Mouse (Mus musculus) limb, embryonic 13.5 days (tissue): ENCODE measurements around the gene Lman1l. TPM values are rescaled to one million over a fixed set of nuclear protein-coding genes. Genes with fewer than 3 reads are reported as not detected.

Source experiments
- ATAC-seq: fragments of 200-750 bp; cut with Nextera tagmentation; 2 replicates; pipeline ENCODE4 v1.8.0; 2017; ENCODE audit warnings: low read depth, moderate number of reproducible peaks, moderate TSS enrichment; ENCODE audit not compliant: low FRiP score
- H3K27ac ChIP-seq: fragments of 300-500 bp; sonication (generic); 2 replicates; pipeline ENCODE4 v1.5.1; 2015; ENCODE audit warnings: inconsistent platforms, mild to moderate bottlenecking, moderate library complexity
- H3K27me3 ChIP-seq: fragments of 300-500 bp; sonication (generic); 2 replicates; pipeline ENCODE4 v1.6.1; 2015; ENCODE audit warnings: mild to moderate bottlenecking, inconsistent platforms
- H3K36me3 ChIP-seq: fragments of 300-500 bp; sonication (generic); 2 replicates; pipeline ENCODE4 v1.6.1; 2015; ENCODE audit warnings: inconsistent platforms, mild to moderate bottlenecking, moderate library complexity
- H3K4me1 ChIP-seq: fragments of 300-500 bp; sonication (generic); 2 replicates; pipeline ENCODE4 v1.6.1; 2015; ENCODE audit warnings: inconsistent platforms
- H3K4me2 ChIP-seq: fragments of 300-500 bp; sonication (generic); replicated peaks from 2 replicates; pipeline ENCODE4 v1.6.1; 2015; ENCODE audit warnings: inconsistent platforms, mild to moderate bottlenecking, moderate library complexity
- H3K4me3 ChIP-seq: fragments of 300-500 bp; sonication (generic); 2 replicates; pipeline ENCODE4 v1.5.1; 2015; ENCODE audit warnings: moderate library complexity, mild to moderate bottlenecking, inconsistent platforms
- H3K9ac ChIP-seq: fragments of 300-500 bp; sonication (generic); 2 replicates; pipeline ENCODE4 v1.6.1; 2015; ENCODE audit warnings: mild to moderate bottlenecking, inconsistent platforms
- H3K9me3 ChIP-seq: fragments of 300-500 bp; sonication (generic); 2 replicates; pipeline ENCODE4 v1.6.1; 2016; ENCODE audit warnings: inconsistent platforms
- WGBS: fragments of 180-500 bp; shearing (Covaris S2); methylation state at CpG from one replicate; pipeline ENCODE4 v1.1.7; 2015; 5-methylcytosine and 5-hydroxymethylcytosine counted together
- polyA plus RNA-seq: library from polyadenylated mRNA; unstranded; fragments of >200 nt; fragmentation: Nextera tagmentation; extraction: Ambion mirVana; gene quantifications from 2 replicates; pipeline ENCODE4 v1.2.1, GENCODE M21; 2015

Lman1l gene
- not detected in 2 replicates for polyA plus RNA-seq

GRCm38 (mm10) chr9:57620674-57621073 lies at the start of gene Lman1l:
TSS of gene Lman1l (minus strand) at chr9:57620774.
- no peaks in the 10 kb centered on the region for H3K4me1 ChIP-seq
- no peak within 1 kb of the TSS for H3K27ac ChIP-seq
- H3K9ac ChIP-seq: no peak within 1 kb of the TSS
- no peak within 1 kb of the TSS for H3K4me3 ChIP-seq
- no peaks in the 10 kb centered on the region for H3K27me3 ChIP-seq
- 88% methylated on average over 5 of the region's 5 CpGs for WGBS
- ATAC-seq: no peak
- no peaks in the 10 kb centered on the region for H3K9me3 ChIP-seq
- no peak within 1 kb of the TSS for H3K4me2 ChIP-seq
- peaks cover 18% of the 10 kb centered on the region for H3K36me3 ChIP-seq

- Histone ChIP-seq H3K4me1 (no peaks in the 10 kb centered on the region), H3K4me3 (no peak overlapping the region), H3K9ac (no peak overlapping the region), H3K9me3 (no peaks in the 10 kb centered on the region), H3K4me2 (no peak overlapping the region), H3K36me3 (no peaks in the 10 kb centered on the region), H3K27ac (no peak overlapping the region), H3K27me3 (no peaks in the 10 kb centered on the region)
- no peak for ATAC-seq
- WGBS: 77% methylated on average over 3 of the region's 3 CpGs
Measured at GRCm38 (mm10) chr9:57669566-57669965, 49.0 kb upstream of the Lman1l start.

- WGBS: 25% methylated on average over 1 of the region's 1 CpGs
Measured at GRCm38 (mm10) chr9:57668277-57668676, 47.7 kb upstream of the Lman1l start.

GRCm38 (mm10) chr9:57667817-57668216 lies 47.2 kb upstream of the Lman1l start:
- Histone ChIP-seq H3K4me1 (no peaks in the 10 kb centered on the region), H3K27me3 (no peaks in the 10 kb centered on the region), H3K9ac (no peak overlapping the region), H3K27ac (no peak overlapping the region), H3K9me3 (no peaks in the 10 kb centered on the region), H3K4me2 (no peak overlapping the region), H3K4me3 (no peak overlapping the region), H3K36me3 (no peaks in the 10 kb centered on the region)
- no peak for ATAC-seq
- WGBS: 72% methylated on average over 11 of the region's 11 CpGs

More at GRCm38 (mm10) chr9:57668277-57668676, 47.7 kb upstream of the Lman1l start:
- no peak for ATAC-seq
- H3K27ac ChIP-seq: no peak overlapping the region
- H3K4me2 ChIP-seq: no peak overlapping the region
- H3K27me3 ChIP-seq: no peaks in the 10 kb centered on the region
- H3K4me3 ChIP-seq: no peak overlapping the region
- H3K4me1 ChIP-seq: no peaks in the 10 kb centered on the region
- no peak overlapping the region for H3K9ac ChIP-seq
- no peaks in the 10 kb centered on the region for H3K9me3 ChIP-seq
- no peaks in the 10 kb centered on the region for H3K36me3 ChIP-seq

GRCm38 (mm10) chr9:57667136-57667535 lies 46.6 kb upstream of the Lman1l start:
- ATAC-seq: no peak
- Histone ChIP-seq H3K4me2 (no peak overlapping the region), H3K9ac (no peak overlapping the region), H3K36me3 (no peaks in the 10 kb centered on the region), H3K4me3 (no peak overlapping the region), H3K9me3 (no peaks in the 10 kb centered on the region), H3K27ac (no peak overlapping the region), H3K4me1 (no peaks in the 10 kb centered on the region), H3K27me3 (no peaks in the 10 kb centered on the region)
- 73% methylated on average over 3 of the region's 3 CpGs for WGBS

- no peak overlapping the region for H3K9ac ChIP-seq
- H3K4me3 ChIP-seq: no peak overlapping the region
- H3K27ac ChIP-seq: no peak overlapping the region
- no peaks in the 10 kb centered on the region for H3K4me1 ChIP-seq
- no peaks in the 10 kb centered on the region for H3K36me3 ChIP-seq
- H3K9me3 ChIP-seq: no peaks in the 10 kb centered on the region
- no peaks in the 10 kb centered on the region for H3K27me3 ChIP-seq
- H3K4me2 ChIP-seq: no peak overlapping the region
- 81% methylated on average over 8 of the region's 8 CpGs for WGBS
- no peak for ATAC-seq
Measured at GRCm38 (mm10) chr9:57666536-57666935, 46.0 kb upstream of the Lman1l start.

- Histone ChIP-seq H3K27me3 (no peaks in the 10 kb centered on the region), H3K27ac (no peak overlapping the region), H3K4me1 (no peaks in the 10 kb centered on the region), H3K4me3 (no peak overlapping the region), H3K4me2 (no peak overlapping the region), H3K9ac (no peak overlapping the region), H3K36me3 (no peaks in the 10 kb centered on the region), H3K9me3 (no peaks in the 10 kb centered on the region)
- WGBS: 61% methylated on average over 7 of the region's 7 CpGs
- ATAC-seq: no peak
Measured at GRCm38 (mm10) chr9:57664616-57665015, 44.0 kb upstream of the Lman1l start.

GRCm38 (mm10) chr9:57661552-57661951 lies 41.0 kb upstream of the Lman1l start:
- Histone ChIP-seq H3K36me3 (no peaks in the 10 kb centered on the region), H3K27me3 (no peaks in the 10 kb centered on the region), H3K9me3 (no peaks in the 10 kb centered on the region), H3K27ac (no peak overlapping the region), H3K4me3 (no peak overlapping the region), H3K4me1 (no peaks in the 10 kb centered on the region), H3K9ac (no peak overlapping the region), H3K4me2 (no peak overlapping the region)
- WGBS: 67% methylated on average over 3 of the region's 3 CpGs
- no peak for ATAC-seq

GRCm38 (mm10) chr9:57660501-57660900 lies 39.9 kb upstream of the Lman1l start:
- Histone ChIP-seq H3K9ac (no peak overlapping the region), H3K27me3 (no peaks in the 10 kb centered on the region), H3K4me3 (no peak overlapping the region), H3K9me3 (no peaks in the 10 kb centered on the region), H3K36me3 (no peaks in the 10 kb centered on the region), H3K4me2 (no peak overlapping the region), H3K4me1 (no peaks in the 10 kb centered on the region), H3K27ac (no peak overlapping the region)
- WGBS: 72% methylated on average over 6 of the region's 6 CpGs
- no peak for ATAC-seq

- H3K4me3 ChIP-seq: no peak overlapping the region
- ATAC-seq: no peak; the same call in 1 of the 2 replicates
- H3K4me1 ChIP-seq: no peaks in the 10 kb centered on the region
- no peak overlapping the region for H3K4me2 ChIP-seq
- H3K36me3 ChIP-seq: no peaks in the 10 kb centered on the region
- WGBS: 29% methylated on average over 4 of the region's 4 CpGs
- peaks cover 4% of the 10 kb centered on the region for H3K27me3 ChIP-seq
- no peaks in the 10 kb centered on the region for H3K9me3 ChIP-seq
- no peak overlapping the region; the same call in 1 of the 2 replicates for H3K9ac ChIP-seq
- H3K27ac ChIP-seq: no peak overlapping the region
Measured at GRCm38 (mm10) chr9:57659774-57660173, 39.2 kb upstream of the Lman1l start.

- Histone ChIP-seq H3K27me3 (peaks cover 12% of the 10 kb centered on the region), H3K27ac (no peak overlapping the region), H3K4me2 (no peak overlapping the region), H3K9me3 (no peaks in the 10 kb centered on the region), H3K36me3 (no peaks in the 10 kb centered on the region), H3K9ac (no peak overlapping the region; the same call in 1 of the 2 replicates), H3K4me3 (no peak overlapping the region), H3K4me1 (no peaks in the 10 kb centered on the region)
- no peak for ATAC-seq
- 81% methylated on average over 4 of the region's 4 CpGs for WGBS
Measured at GRCm38 (mm10) chr9:57658970-57659369, 38.4 kb upstream of the Lman1l start.

GRCm38 (mm10) chr9:57657843-57658242 lies 37.3 kb upstream of the Lman1l start:
- no peak for ATAC-seq
- H3K36me3 ChIP-seq: no peaks in the 10 kb centered on the region
- H3K27me3 ChIP-seq: peaks cover 23% of the 10 kb centered on the region
- no peaks in the 10 kb centered on the region for H3K4me1 ChIP-seq
- H3K9ac ChIP-seq: no peak overlapping the region
- H3K4me2 ChIP-seq: no peak overlapping the region
- H3K4me3 ChIP-seq: no peak overlapping the region
- H3K27ac ChIP-seq: no peak overlapping the region
- no peaks in the 10 kb centered on the region for H3K9me3 ChIP-seq
- WGBS: 50% methylated on average over 4 of the region's 4 CpGs

- no peak overlapping the region for H3K27ac ChIP-seq
Measured at GRCm38 (mm10) chr9:57656631-57657350, 36.2 kb upstream of the Lman1l start.

More at GRCm38 (mm10) chr9:57656631-57657350, 36.2 kb upstream of the Lman1l start:
- H3K4me2 ChIP-seq: no peak overlapping the region
- H3K9ac ChIP-seq: no peak overlapping the region
- ATAC-seq: no peak
- no peak overlapping the region for H3K4me3 ChIP-seq
- H3K36me3 ChIP-seq: no peaks in the 10 kb centered on the region
- peaks cover 27% of the 10 kb centered on the region for H3K27me3 ChIP-seq
- 84% methylated on average over 19 of the region's 19 CpGs for WGBS
- H3K9me3 ChIP-seq: no peaks in the 10 kb centered on the region
- H3K4me1 ChIP-seq: no peaks in the 10 kb centered on the region
